Mouse (Mus musculus) lung, adult 2 months (tissue): ENCODE data around the gene Sulf2.

ENCODE experiments used
- CTCF ChIP-seq: fragments of 200-500 bp; IDR thresholded peaks from 2 replicates; pipeline ENCODE4 v1.5.1; 2011; ENCODE audit warnings: mild to moderate bottlenecking, low read length, control low read depth; ENCODE audit not compliant: insufficient read depth
- POLR2A ChIP-seq: fragments of 200-500 bp; IDR thresholded peaks from 2 replicates; pipeline ENCODE4 v1.6.1; 2011; ENCODE audit warnings: low read depth, mild to moderate bottlenecking, control low read depth, low read length, borderline replicate concordance; ENCODE audit errors: extremely low read depth

DNA sequence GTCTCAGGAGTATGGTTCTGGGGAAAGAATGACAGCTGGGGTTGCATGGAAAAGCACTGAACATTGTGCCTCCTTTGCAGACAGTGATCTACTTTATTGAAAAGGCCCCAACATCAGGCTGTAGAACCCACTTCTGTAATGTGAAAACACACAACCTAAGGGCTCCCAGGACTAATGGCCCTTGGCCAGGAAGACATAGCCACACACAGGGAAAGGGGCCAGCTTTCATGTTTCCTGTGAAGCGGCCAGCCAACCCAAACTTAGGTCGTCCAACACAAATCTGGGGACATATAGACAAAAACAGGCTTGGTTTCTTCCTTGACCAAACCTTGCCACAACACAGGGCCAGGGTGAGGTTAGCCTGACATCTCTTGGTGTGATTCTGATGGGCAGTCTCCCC, 35.5 kb downstream of the Sulf2 start:
- TF ChIP-seq CTCF (no peak), POLR2A (no peak)
